Mouse (Mus musculus): ENCODE measurements around the gene Chml. TPM values are rescaled to one million over a fixed set of nuclear protein-coding genes. Genes with fewer than 3 reads are reported as not detected.

The Chml gene
- total and polyA plus RNA-seq, 2 experiments from 2014 or later: 3.1 to 12.6 TPM

- Histone ChIP-seq H3K27ac (ENCODE audit: low read depth, low read length) (no peak overlapping the region), H3K4me2 (ENCODE audit: low read depth, low read length, poor library complexity, severe bottlenecking) (no peak overlapping the region), H3K9ac (replicated peaks; ENCODE audit: low read length, poor library complexity, severe bottlenecking) (no peak overlapping the region), H3K4me3 (ENCODE audit: low read depth, low read length) (no peak overlapping the region), H3K9me3 (ENCODE audit: low read length) (no peaks in the 10 kb centered on the region), H3K4me1 (ENCODE audit: insufficient read depth, low read length) (no peaks in the 10 kb centered on the region), H3K36me3 (ENCODE audit: insufficient read depth, low read length) (no peaks in the 10 kb centered on the region), H3K27me3 (ENCODE audit: insufficient read depth, low read length) (no peaks in the 10 kb centered on the region)
- WGBS: 66% methylated on average over 7 of the region's 7 CpGs
- DNase-seq (ENCODE audit: low spot score) (no peak), ATAC-seq (ENCODE audit: low FRiP score) (no peak)
- TF ChIP-seq CTCF (IDR thresholded peaks at IDR 0.05): no peak
Observed at GRCm38 (mm10) chr1:175670042-175670441, 22.7 kb downstream of the Chml start.

GRCm38 (mm10) chr1:175669456-175669855, 23.2 kb downstream of the Chml start:
- Histone ChIP-seq H3K4me2 (ENCODE audit: low read depth, low read length, poor library complexity, severe bottlenecking) (no peak overlapping the region), H3K27me3 (ENCODE audit: insufficient read depth, low read length) (no peaks in the 10 kb centered on the region), H3K27ac (ENCODE audit: low read depth, low read length) (no peak overlapping the region), H3K36me3 (ENCODE audit: insufficient read depth, low read length) (no peaks in the 10 kb centered on the region), H3K9me3 (ENCODE audit: low read length) (no peaks in the 10 kb centered on the region), H3K9ac (replicated peaks; ENCODE audit: low read length, poor library complexity, severe bottlenecking) (no peak overlapping the region), H3K4me3 (ENCODE audit: low read depth, low read length) (no peak overlapping the region), H3K4me1 (ENCODE audit: insufficient read depth, low read length) (no peaks in the 10 kb centered on the region)
- DNase-seq (ENCODE audit: low spot score) (no peak), ATAC-seq (ENCODE audit: low FRiP score) (no peak)
- WGBS: 89% methylated on average over 3 of the region's 3 CpGs
- no peak for TF ChIP-seq CTCF (IDR thresholded peaks at IDR 0.05)

- Histone ChIP-seq H3K9ac (replicated peaks; ENCODE audit: low read length, poor library complexity, severe bottlenecking) (no peak overlapping the region), H3K27me3 (ENCODE audit: insufficient read depth, low read length) (no peaks in the 10 kb centered on the region), H3K36me3 (ENCODE audit: insufficient read depth, low read length) (no peaks in the 10 kb centered on the region), H3K4me1 (ENCODE audit: insufficient read depth, low read length) (no peaks in the 10 kb centered on the region), H3K4me2 (ENCODE audit: low read depth, low read length, poor library complexity, severe bottlenecking) (no peak overlapping the region), H3K9me3 (ENCODE audit: low read length) (no peaks in the 10 kb centered on the region), H3K4me3 (ENCODE audit: low read depth, low read length) (no peak overlapping the region), H3K27ac (ENCODE audit: low read depth, low read length) (no peak overlapping the region)
- ATAC-seq (ENCODE audit: low FRiP score): 0 out of 2 replicates have a peak, but pooled peaks have one; percentile 63
- peak; percentile 79 for TF ChIP-seq CTCF (IDR thresholded peaks at IDR 0.05)
- 81% methylated on average over 5 of the region's 5 CpGs for WGBS
- peak; percentile 48 for DNase-seq (ENCODE audit: low spot score)
Observed at GRCm38 (mm10) chr1:175668666-175669405, 23.9 kb downstream of the Chml start.

DNA sequence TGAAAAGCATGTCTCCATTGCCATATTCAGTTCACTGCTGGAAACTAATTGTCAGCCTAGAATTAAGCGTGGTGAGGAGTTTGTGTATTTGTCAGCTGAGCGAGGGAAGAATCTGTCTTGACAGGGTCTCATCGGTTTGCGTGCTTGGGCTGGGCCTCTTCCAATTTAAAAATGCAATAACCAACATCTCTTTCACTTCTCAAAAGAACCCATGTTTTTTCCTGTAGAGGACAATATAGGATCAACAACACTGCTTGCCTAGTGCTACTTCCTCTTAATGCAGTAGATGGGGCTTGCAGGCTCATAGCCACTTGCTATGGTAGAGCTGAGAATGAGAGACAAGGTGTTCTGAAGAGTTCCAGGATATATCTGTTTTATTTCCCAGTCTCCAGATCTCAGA, 32.8 kb downstream of the Chml start:
- H3K36me3 ChIP-seq (ENCODE audit: insufficient read depth, low read length): 0 out of 2 replicates have a peak, but pooled peaks cover 2% of the 10 kb centered on the region
- no peak overlapping the region for H3K9ac ChIP-seq (replicated peaks; ENCODE audit: low read length, poor library complexity, severe bottlenecking)
- H3K27ac ChIP-seq (ENCODE audit: low read depth, low read length): no peak overlapping the region
- DNase-seq (ENCODE audit: low spot score): no peak
- no peaks in the 10 kb centered on the region for H3K4me1 ChIP-seq (ENCODE audit: insufficient read depth, low read length)
- H3K4me3 ChIP-seq (ENCODE audit: low read depth, low read length): no peak overlapping the region
- 90% methylated on average over 4 of the region's 4 CpGs for WGBS
- H3K27me3 ChIP-seq (ENCODE audit: insufficient read depth, low read length): no peaks in the 10 kb centered on the region
- H3K4me2 ChIP-seq (ENCODE audit: low read depth, low read length, poor library complexity, severe bottlenecking): no peak overlapping the region
- H3K9me3 ChIP-seq (ENCODE audit: low read length): no peaks in the 10 kb centered on the region
- no peak for TF ChIP-seq CTCF (IDR thresholded peaks at IDR 0.05)
- no peak for ATAC-seq (ENCODE audit: low FRiP score)

GRCm38 (mm10) chr1:175648615-175649014, 44.1 kb downstream of the Chml start:
- DNase-seq (ENCODE audit: low spot score) (no peak), ATAC-seq (ENCODE audit: low FRiP score) (no peak)
- no peak for TF ChIP-seq CTCF (IDR thresholded peaks at IDR 0.05)
- no peaks in the 10 kb centered on the region for H3K36me3 ChIP-seq (ENCODE audit: insufficient read depth, low read length)
- 90% methylated on average over 4 of the region's 4 CpGs for WGBS
- no peak overlapping the region for H3K4me3 ChIP-seq (ENCODE audit: low read depth, low read length)
- no peaks in the 10 kb centered on the region for H3K9me3 ChIP-seq (ENCODE audit: low read length)
- H3K9ac ChIP-seq (replicated peaks; ENCODE audit: low read length, poor library complexity, severe bottlenecking): no peak overlapping the region
- no peaks in the 10 kb centered on the region for H3K4me1 ChIP-seq (ENCODE audit: insufficient read depth, low read length)
- no peaks in the 10 kb centered on the region for H3K27me3 ChIP-seq (ENCODE audit: insufficient read depth, low read length)
- H3K4me2 ChIP-seq (ENCODE audit: low read depth, low read length, poor library complexity, severe bottlenecking): no peak overlapping the region
- H3K27ac ChIP-seq (ENCODE audit: low read depth, low read length): no peak overlapping the region

GRCm38 (mm10) chr1:175646952-175647351, 45.7 kb downstream of the Chml start:
- H3K27ac ChIP-seq (ENCODE audit: low read depth, low read length): no peak overlapping the region
- DNase-seq (ENCODE audit: low spot score): no peak
- 85% methylated on average over 9 of the region's 9 CpGs for WGBS
- no peaks in the 10 kb centered on the region for H3K36me3 ChIP-seq (ENCODE audit: insufficient read depth, low read length)
- no peak overlapping the region for H3K4me2 ChIP-seq (ENCODE audit: low read depth, low read length, poor library complexity, severe bottlenecking)
- H3K9me3 ChIP-seq (ENCODE audit: low read length): no peaks in the 10 kb centered on the region
- ATAC-seq (ENCODE audit: low FRiP score): no peak
- no peak overlapping the region for H3K9ac ChIP-seq (replicated peaks; ENCODE audit: low read length, poor library complexity, severe bottlenecking)
- TF ChIP-seq CTCF (IDR thresholded peaks at IDR 0.05): no peak
- H3K27me3 ChIP-seq (ENCODE audit: insufficient read depth, low read length): no peaks in the 10 kb centered on the region
- no peak overlapping the region for H3K4me3 ChIP-seq (ENCODE audit: low read depth, low read length)
- no peaks in the 10 kb centered on the region for H3K4me1 ChIP-seq (ENCODE audit: insufficient read depth, low read length)

Measured in midbrain, postnatal 0 days (tissue).